Mouse (Mus musculus): ENCODE data around the gene Fn1.

DNA sequence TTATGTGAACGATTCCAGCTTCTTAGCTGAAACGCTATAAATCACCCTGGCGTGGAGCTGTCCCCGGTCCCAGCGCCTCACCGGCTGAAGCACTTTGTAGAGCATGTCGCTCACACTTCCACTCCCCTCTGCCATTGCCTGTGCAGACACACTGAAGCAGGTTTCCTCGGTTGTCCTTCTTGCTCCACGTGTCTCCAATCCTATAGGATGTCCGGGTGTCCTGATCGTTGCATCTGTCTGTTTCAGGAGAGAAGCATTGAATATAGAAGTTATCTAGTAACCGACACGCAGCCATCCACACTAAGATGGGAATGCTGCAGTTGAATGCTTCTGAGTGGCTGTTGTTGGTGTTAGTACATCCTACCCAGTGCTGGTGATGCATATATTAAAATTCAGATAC, 7.5 kb downstream of the Fn1 start:
- TF ChIP-seq CTCF (IDR thresholded peaks at IDR 0.05; ENCODE audit: borderline replicate concordance, insufficient read depth, low read length) (no peak), POLR2A (IDR thresholded peaks at IDR 0.05; ENCODE audit: low read depth, low read length) (no peak)
